Mouse (Mus musculus) CH12.LX (cell line): ENCODE results near the gene Cacng2.

ENCODE experiments used
- CTCF ChIP-seq, 2 experiments: IDR thresholded peaks in 1 of 2; conservative IDR thresholded peaks in 1 of 2; 2 replicates each; pipeline ENCODE4 v1.5.1; 2011 to 2012; ENCODE audit warnings: low read depth in 2 of 2, low read length in 2 of 2, improper control_type of control experiment in 1 of 2, inconsistent platforms in 1 of 2, mild to moderate bottlenecking in 1 of 2, moderate library complexity in 1 of 2
- E2F4 ChIP-seq: IDR thresholded peaks from 2 replicates; pipeline ENCODE4 v1.6.1; 2011; ENCODE audit warnings: low read depth, low read length, improper control_type of control experiment; ENCODE audit not compliant: insufficient replicate concordance
- EP300 ChIP-seq: IDR thresholded peaks from 2 replicates; pipeline ENCODE4 v1.6.1; 2011; ENCODE audit warnings: low read length, improper control_type of control experiment
- NRF1 ChIP-seq: IDR thresholded peaks from 2 replicates; pipeline ENCODE4 v1.6.1; 2014; ENCODE audit warnings: low read depth, mild to moderate bottlenecking, inconsistent platforms, low read length, improper control_type of control experiment, moderate library complexity
- POLR2A ChIP-seq: IDR thresholded peaks from 2 replicates; pipeline ENCODE4 v1.6.1; 2011; ENCODE audit warnings: low read depth, mild to moderate bottlenecking, improper control_type of control experiment, low read length
- TBP ChIP-seq: conservative IDR thresholded peaks from 2 replicates; pipeline ENCODE4 v1.6.1; 2011; ENCODE audit warnings: low read depth, low read length, improper control_type of control experiment
- USF2 ChIP-seq: conservative IDR thresholded peaks from 2 replicates; pipeline ENCODE4 v1.6.1; 2011; ENCODE audit warnings: low read depth, low read length, improper control_type of control experiment

DNA sequence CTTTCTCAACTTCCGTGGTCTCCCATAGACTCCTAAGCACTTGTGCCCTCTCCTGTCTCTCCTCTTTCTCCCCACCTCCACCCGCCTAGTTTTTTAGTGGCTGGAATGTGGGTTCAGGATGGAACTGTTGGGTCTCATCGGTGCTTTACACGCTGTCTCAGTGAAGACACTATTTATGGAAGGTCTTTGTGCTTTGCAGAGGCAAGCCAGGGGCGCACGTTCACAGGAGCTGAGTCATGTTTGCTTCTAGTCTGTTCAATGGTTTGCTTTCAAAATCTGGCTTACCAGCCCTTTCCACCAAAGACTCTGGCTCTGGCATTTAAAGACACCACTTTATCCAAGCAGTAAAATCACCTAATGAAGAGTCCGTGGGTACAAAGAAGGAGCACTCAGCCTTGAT is 74.0 kb downstream of the Cacng2 start:
- no peak for TF ChIP-seq POLR2A
- no peak for TF ChIP-seq E2F4
- no peak for TF ChIP-seq EP300
- no peak for TF ChIP-seq CTCF (conservative IDR thresholded peaks at IDR 0.05 in 1 of 2, IDR thresholded peaks at IDR 0.05 in 1 of 2; ENCODE audit: low read depth in 2 of 2, low read length in 2 of 2)
- no peak for TF ChIP-seq USF2
- no peak for TF ChIP-seq NRF1
- TF ChIP-seq TBP: no peak
